Mouse (Mus musculus) brain, embryonic 14.5 days (tissue): ENCODE data around the gene 4930518I15Rik. TPM values are rescaled to one million over a fixed set of nuclear protein-coding genes. Genes with fewer than 3 reads are reported as not detected.
"Not testable (repeated sequence)": the region's sequence is repeated elsewhere in the genome, so short reads cannot be mapped to it uniquely, and the experiment has no call there.

ENCODE experiments used
- DNase-seq: peaks from one replicate; pipeline ENCODE4 v3.0.0-alpha.2; 2011; ENCODE audit warnings: low read depth
- CTCF ChIP-seq: fragments of 200-500 bp; IDR thresholded peaks from 2 replicates; pipeline ENCODE4 v1.5.1; 2012; ENCODE audit warnings: inconsistent platforms, mild to moderate bottlenecking, moderate library complexity, borderline replicate concordance; ENCODE audit not compliant: insufficient read depth, insufficient read length; ENCODE audit errors: extremely low read depth
- POLR2A ChIP-seq: fragments of 200-500 bp; IDR thresholded peaks from 2 replicates; pipeline ENCODE4 v1.6.1; 2012; ENCODE audit warnings: mild to moderate bottlenecking, inconsistent platforms, borderline replicate concordance; ENCODE audit not compliant: poor library complexity, insufficient read depth, insufficient read length, severe bottlenecking; ENCODE audit errors: extremely low read depth
- polyA plus RNA-seq: library from polyadenylated mRNA; depleted of rRNA; stranded (reverse); fragments of >200 nt; gene quantifications from 2 replicates; pipeline ENCODE4 v1.2.3, GENCODE M21; 2012

The 4930518I15Rik gene
- polyA plus RNA-seq, 1 experiment = 4.6 TPM

GRCm38 (mm10) chr2:156892240-156892639 is 34.5 kb upstream of the 4930518I15Rik start:
- TF ChIP-seq CTCF (no peak), POLR2A (no peak)
- peak; percentile 82 for DNase-seq

GRCm38 (mm10) chr2:156888490-156888889 is 30.7 kb upstream of the 4930518I15Rik start:
- DNase-seq = no peak
- TF ChIP-seq CTCF (no peak), POLR2A (no peak)

- DNase-seq = no peak
- TF ChIP-seq CTCF = no peak
- TF ChIP-seq POLR2A = no peak
These were observed 29.3 kb upstream of the 4930518I15Rik start, which contains the start of gene Sla2 for GRCm38 (mm10) chr2:156887017-156887416. Gene Sla2 (minus strand): TSS chr2:156887192.

DNA sequence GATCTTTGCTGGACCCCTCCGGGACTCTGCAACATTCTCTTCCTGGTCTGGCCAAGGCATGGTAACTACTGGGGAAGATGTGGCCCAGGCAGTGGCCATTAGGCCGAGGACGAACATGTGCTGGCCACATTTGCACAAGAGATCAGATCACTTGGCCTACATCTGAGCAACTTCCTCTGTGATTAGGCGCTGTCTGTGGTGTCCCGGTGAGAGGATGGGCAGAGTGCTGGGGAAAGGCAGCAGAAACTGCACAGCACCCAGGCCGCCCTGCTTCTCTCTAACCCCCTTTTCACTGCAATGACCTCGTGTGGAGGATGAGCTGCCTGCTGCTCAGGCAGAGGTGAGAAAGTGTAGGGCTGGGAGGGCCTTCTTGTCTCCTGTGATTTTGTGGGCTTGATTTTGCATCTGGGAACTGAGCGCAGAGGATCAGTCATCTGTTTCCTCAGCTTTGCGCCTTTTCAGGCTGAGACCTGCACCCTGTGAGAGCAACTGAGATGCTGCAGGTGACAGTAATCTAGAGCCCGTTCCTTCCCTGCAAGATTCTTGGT is 28.4 kb upstream of the 4930518I15Rik start:
- DNase-seq = no peak
- TF ChIP-seq CTCF = no peak
- TF ChIP-seq POLR2A = no peak

- DNase-seq = not testable (repeated sequence)
These were observed 27.9 kb upstream of the 4930518I15Rik start for GRCm38 (mm10) chr2:156885666-156886065.

- TF ChIP-seq CTCF (no peak), POLR2A (no peak)
- no peak for DNase-seq
These were observed 26.9 kb upstream of the 4930518I15Rik start for GRCm38 (mm10) chr2:156884396-156885211.

DNA sequence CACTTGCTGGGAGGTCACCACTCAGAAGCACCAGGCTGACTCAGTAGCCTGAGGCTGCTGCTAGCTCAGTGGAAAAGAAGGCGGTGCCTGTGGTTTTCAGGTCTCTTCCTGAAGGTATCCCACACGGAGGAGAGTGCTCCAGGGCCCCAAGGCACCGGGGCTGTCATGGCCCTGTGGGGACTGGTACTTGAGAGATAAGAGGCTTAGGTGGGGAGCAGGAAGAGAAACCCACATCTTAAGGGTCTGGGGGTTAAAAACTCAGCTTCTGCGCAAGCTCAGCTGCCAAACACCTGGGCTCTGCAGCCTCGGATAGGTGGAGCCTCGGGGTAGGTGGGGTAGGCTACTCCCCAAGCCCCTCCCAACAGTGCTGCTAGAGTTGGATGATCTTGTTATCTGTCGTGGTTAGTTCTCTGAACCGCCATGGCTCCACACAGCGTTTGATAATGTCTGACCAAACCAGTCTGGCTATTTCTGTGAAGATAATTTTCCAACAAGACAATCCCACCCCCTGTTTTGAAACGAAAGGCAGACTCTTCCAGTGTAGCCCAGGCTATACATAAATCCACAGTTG is 24.8 kb upstream of the 4930518I15Rik start:
- DNase-seq = no peak
- TF ChIP-seq POLR2A = no peak
- TF ChIP-seq CTCF = no peak

- no peak for DNase-seq
- TF ChIP-seq POLR2A = no peak
- TF ChIP-seq CTCF = no peak
These were observed 21.8 kb upstream of the 4930518I15Rik start for GRCm38 (mm10) chr2:156879541-156879940.

DNA sequence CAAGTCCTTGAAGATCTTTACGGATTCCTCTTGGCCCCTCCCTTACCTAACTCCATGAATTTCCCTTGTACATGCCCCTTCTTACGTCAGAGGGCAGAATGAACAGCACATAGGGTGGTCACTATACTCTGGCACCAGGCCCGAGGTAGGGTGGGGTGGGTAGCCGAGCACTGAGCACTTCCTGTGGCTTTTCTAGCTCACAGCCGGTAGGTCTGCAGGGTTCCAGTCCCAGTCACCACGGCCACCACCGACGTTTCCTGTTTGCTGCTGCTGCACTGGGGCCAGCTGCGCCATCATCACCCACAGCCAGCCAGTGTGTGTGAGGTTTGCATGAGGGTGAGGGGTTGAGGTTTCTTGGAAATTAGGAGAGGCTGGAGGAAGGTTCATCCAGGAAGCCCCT is 20.0 kb upstream of the 4930518I15Rik start:
- no peak for DNase-seq

DNA sequence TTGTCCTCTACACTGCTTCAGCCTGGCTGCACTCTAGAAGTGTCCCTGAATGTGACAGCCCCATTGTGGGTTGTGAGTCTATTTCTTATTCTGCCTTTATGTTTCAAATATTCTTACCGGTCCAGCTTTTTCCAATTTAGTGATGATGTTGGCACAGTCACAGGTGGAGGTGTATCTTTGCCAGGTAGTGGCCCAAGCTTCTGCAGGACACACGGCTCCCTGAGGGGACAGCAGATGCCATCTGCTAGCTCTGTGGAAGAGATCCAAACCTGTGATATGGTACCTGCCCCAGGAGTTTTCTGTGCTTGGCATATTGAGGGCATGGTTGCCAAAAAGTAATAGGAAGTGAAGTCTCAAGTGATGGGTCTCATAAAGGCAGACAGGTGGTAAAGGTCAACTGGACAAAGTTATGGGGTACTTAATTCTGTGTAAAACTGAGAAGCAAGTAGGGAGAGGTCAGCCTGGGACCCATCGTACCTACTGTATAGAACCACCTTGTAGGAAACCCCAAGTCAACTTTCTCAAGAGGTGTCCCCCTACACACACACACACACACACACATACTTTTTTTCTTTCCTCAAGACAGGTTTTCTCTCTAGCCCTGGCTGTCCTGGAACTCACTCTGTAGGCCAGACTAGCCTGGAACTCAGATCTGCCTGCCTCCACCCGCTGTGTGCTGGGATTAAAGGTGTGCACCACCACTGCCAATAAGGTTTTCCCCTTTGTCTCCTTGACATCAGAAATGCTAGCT is 17.2 kb upstream of the 4930518I15Rik start:
- TF ChIP-seq POLR2A (no peak), CTCF (no peak)
- no peak for DNase-seq

More for the DNA sequence above, 20.0 kb upstream of the 4930518I15Rik start:
- TF ChIP-seq CTCF (no peak), POLR2A (no peak)

DNA sequence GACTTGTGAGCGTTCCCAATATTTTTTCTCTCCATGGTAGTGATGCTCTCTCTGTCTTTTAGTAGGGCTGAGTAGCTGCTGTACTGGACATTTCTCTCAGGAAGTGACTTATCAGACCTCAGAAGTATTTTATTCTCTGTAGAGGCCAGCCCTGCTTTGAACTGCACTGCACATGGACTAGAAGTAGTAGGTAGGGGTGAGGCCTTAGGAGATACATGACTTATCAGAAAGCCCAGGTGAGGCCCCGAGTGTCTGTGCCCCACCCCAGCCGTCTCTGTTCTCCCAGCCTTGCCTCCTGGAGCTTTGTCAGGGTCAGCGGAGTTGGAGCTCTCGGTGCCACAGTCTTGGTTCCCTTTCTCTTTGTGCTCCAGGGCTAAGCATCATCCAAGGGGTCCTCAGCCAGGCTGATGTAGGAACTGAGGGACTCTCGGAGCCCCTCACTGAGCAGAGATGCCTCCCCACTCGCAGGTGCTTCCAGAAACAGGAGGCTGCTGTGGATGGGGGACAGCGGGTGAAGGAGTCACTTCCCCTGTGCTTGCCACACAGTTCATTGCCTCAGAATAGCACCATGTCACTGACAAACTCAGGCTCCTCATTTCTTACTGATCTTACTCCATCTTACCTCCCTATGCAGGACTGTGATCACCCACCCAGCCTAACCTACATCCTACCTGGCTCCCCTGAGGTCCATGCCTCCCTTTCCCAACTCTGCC is 16.5 kb upstream of the 4930518I15Rik start:
- no peak for DNase-seq
- TF ChIP-seq CTCF (no peak), POLR2A (no peak)

DNA sequence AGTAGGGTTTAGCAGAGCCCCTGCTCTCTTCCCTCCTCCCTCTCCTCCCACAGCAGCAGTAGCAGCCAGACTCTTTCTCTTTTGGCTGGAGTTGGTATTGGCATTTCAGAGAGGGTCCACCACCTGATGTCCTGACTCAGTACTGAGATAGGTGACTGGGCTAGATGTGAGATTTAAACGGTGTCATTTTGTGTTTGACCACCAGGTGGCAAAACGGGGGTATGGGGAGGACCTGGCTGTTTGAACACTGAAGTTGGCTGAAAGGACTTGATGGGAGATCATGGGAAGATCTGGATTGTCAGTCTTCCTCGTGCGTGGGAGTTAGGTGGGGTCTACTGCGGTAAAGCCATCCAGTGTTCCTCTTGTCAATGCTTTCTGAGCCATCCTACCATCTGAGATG is 15.9 kb upstream of the 4930518I15Rik start:
- TF ChIP-seq POLR2A = no peak
- peak; percentile 79; the same call in 1 of the 2 replicates for TF ChIP-seq CTCF
- DNase-seq = peak; percentile 78
